Mouse (Mus musculus): Measurements from ENCODE around the gene Zfp944. TPM values are rescaled to one million over a fixed set of nuclear protein-coding genes. Genes with fewer than 3 reads are reported as not detected.

The Zfp944 gene
- 5.5 TPM for polyA plus RNA-seq (2014; fragmentation: Illumina TruSeq; extraction: RNeasy Lipid Tissue Mini Kit (QIAGEN cat#74804); ENCODE audit: insufficient read depth, low read depth, low replicate concordance)

GRCm38 (mm10) chr17:22361101-22361781, at the start of gene Zfp944, which contains the start of gene Zfp758:
Gene Zfp944, minus strand, starts transcription at chr17:22361400.
Gene Zfp758, plus strand, starts transcription at chr17:22361453.

GRCm38 (mm10) chr17:22314730-22315226, 46.4 kb downstream of the Zfp944 start, which contains the start of gene CT030661.1:
Gene CT030661.1, minus strand, starts transcription at chr17:22314837.

Other genes with a start within 250 kb of the Zfp944 start
- 0.86 TPM for gene Zfp947, start 195.2 kb downstream of the Zfp944 start, polyA plus RNA-seq (2014; fragmentation: Illumina TruSeq; extraction: RNeasy Lipid Tissue Mini Kit (QIAGEN cat#74804); ENCODE audit: insufficient read depth, low read depth, low replicate concordance)
- gene Zfp994, start 135.8 kb downstream of the Zfp944 start, polyA plus RNA-seq (2014; fragmentation: Illumina TruSeq; extraction: RNeasy Lipid Tissue Mini Kit (QIAGEN cat#74804); ENCODE audit: insufficient read depth, low read depth, low replicate concordance) = 2.0 TPM
- 5.0 TPM for gene CT030661.1, start 46.6 kb downstream of the Zfp944 start, polyA plus RNA-seq (2014; fragmentation: Illumina TruSeq; extraction: RNeasy Lipid Tissue Mini Kit (QIAGEN cat#74804); ENCODE audit: insufficient read depth, low read depth, low replicate concordance)
- gene Zfp758, start 53 bp upstream of the Zfp944 start, polyA plus RNA-seq (2014; fragmentation: Illumina TruSeq; extraction: RNeasy Lipid Tissue Mini Kit (QIAGEN cat#74804); ENCODE audit: insufficient read depth, low read depth, low replicate concordance) = 6.5 TPM
- gene Zfp946, start 62.8 kb upstream of the Zfp944 start, polyA plus RNA-seq (2014; fragmentation: Illumina TruSeq; extraction: RNeasy Lipid Tissue Mini Kit (QIAGEN cat#74804); ENCODE audit: insufficient read depth, low read depth, low replicate concordance) = 4.7 TPM
- gene Vmn2r111, start 212.1 kb upstream of the Zfp944 start, polyA plus RNA-seq (2014; fragmentation: Illumina TruSeq; extraction: RNeasy Lipid Tissue Mini Kit (QIAGEN cat#74804); ENCODE audit: insufficient read depth, low read depth, low replicate concordance) = not detected
- not detected for gene Vmn2r112, start 239.6 kb upstream of the Zfp944 start, polyA plus RNA-seq (2014; fragmentation: Illumina TruSeq; extraction: RNeasy Lipid Tissue Mini Kit (QIAGEN cat#74804); ENCODE audit: insufficient read depth, low read depth, low replicate concordance)

Measured in lung, adult 10 weeks (tissue).